Mouse (Mus musculus): ENCODE measurements at regions not wholly inside any gene's neighbourhood (a gene's known extent, or its start where the extent isn't known, plus 50 kb on each side); places are given as distances from the start of the nearest gene placed in this dataset.

DNA sequence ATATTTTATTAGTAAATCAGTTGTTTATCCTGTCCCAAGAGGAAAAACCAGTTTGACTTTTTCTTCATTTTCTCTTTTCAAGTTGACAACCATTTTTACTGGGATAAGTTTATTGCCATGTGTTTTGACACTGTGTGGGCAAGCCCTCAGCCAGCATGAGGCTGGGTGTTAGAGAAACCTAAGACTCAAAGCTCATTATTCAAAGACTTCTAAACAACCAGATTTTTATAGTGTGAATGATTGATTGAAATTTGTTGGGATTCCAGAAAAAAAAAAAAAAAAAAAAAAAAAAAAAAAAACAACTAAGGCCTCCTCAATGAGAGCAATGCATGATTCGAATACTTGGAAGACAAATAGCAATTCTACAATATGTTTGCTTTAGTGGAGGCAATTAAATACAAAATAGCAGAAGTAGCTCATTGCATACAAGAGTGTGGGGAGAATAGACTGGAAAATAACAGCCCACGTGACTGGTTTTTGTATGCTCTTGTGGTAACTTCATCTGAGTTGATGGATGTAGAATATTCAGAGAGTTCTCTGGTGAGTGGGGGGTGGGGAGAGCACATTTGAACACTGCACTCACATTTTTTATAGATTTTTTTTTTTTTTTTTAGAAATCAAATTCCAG, 70.9 kb upstream of the Btg1 start:
- WGBS: 96% methylated on average over 2 of the region's 2 CpGs
- Histone ChIP-seq H3K79me2 (replicated peaks; ENCODE audit: control insufficient read depth, insufficient read depth, low read length) (no peaks in the 10 kb centered on the region), H3K27me3 (ENCODE audit: control insufficient read depth, insufficient read depth, low read length) (no peaks in the 10 kb centered on the region), H3K4me3 (no peak overlapping the region), H3K36me3 (ENCODE audit: control insufficient read depth, insufficient read depth, low read length) (no peaks in the 10 kb centered on the region), H3K27ac (no peak overlapping the region), H3K4me1 (ENCODE audit: control insufficient read depth, insufficient read depth, low read length) (no peaks in the 10 kb centered on the region; the same call in 1 of the 2 replicates), H3K9ac (ENCODE audit: low read depth, low read length) (no peak overlapping the region)
- intact Hi-C loops (cut with DNase I): no loop called here
- no peak for DNase-seq
- TF ChIP-seq CTCF (IDR thresholded peaks at IDR 0.05) (no peak), POLR2A (IDR thresholded peaks at IDR 0.05; ENCODE audit: insufficient read depth, low read depth, low read length) (no peak), EP300 (IDR thresholded peaks at IDR 0.05; ENCODE audit: insufficient read depth, low read depth, low read length) (no peak)

DNA sequence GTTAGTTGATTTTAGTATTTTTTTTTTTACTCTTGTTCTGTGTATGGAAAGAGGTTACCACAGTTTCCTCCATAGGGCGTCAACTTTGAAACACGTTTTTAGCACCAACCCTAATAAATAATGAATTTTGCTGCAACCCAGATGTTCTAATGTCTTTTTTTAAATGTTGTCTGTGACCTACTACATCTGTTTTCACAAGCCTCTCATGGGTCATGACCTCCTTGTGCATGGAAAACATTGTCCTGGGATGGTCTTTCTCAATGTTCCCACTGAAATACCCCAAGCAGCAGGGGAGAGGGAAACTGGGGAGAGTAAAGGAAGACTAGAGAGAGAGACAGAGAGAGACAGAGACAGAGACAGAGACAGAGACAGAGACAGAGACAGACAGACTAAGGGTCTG, 67.2 kb upstream of the Btg1 start:
- no peaks in the 10 kb centered on the region for H3K27me3 ChIP-seq (ENCODE audit: control insufficient read depth, insufficient read depth, low read length)
- no peak overlapping the region for H3K27ac ChIP-seq
- H3K4me3 ChIP-seq: no peak overlapping the region
- no peak for TF ChIP-seq CTCF (IDR thresholded peaks at IDR 0.05)
- TF ChIP-seq EP300 (IDR thresholded peaks at IDR 0.05; ENCODE audit: insufficient read depth, low read depth, low read length): no peak
- TF ChIP-seq POLR2A (IDR thresholded peaks at IDR 0.05; ENCODE audit: insufficient read depth, low read depth, low read length): no peak
- 56% methylated on average over 2 of the region's 2 CpGs for WGBS
- no peaks in the 10 kb centered on the region for H3K79me2 ChIP-seq (replicated peaks; ENCODE audit: control insufficient read depth, insufficient read depth, low read length)
- no peaks in the 10 kb centered on the region; the same call in 1 of the 2 replicates for H3K4me1 ChIP-seq (ENCODE audit: control insufficient read depth, insufficient read depth, low read length)
- H3K9ac ChIP-seq (ENCODE audit: low read depth, low read length): no peak overlapping the region
- intact Hi-C loops (cut with DNase I): no loop called here
- no peaks in the 10 kb centered on the region for H3K36me3 ChIP-seq (ENCODE audit: control insufficient read depth, insufficient read depth, low read length)
- DNase-seq: no peak

DNA sequence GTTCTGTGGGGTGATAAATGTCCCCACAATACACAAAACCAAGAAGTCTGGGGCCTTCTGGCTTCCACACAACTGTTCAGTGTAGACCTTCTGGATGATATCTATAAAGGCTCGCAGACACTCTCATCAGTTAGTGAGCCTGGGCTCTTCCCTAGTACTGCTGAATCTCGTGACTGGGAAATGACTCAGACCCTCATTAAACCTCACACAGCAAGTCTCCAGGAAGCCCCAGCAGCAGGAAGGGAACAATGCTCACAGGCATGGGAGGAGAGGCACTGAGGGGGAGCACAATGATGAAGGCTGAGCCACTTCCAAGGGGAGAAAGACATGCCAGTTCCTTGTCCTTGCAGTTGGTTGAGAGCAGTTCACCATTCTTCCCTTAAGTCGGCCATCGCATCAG, 66.5 kb upstream of the Btg1 start:
- DNase-seq: no peak

DNA sequence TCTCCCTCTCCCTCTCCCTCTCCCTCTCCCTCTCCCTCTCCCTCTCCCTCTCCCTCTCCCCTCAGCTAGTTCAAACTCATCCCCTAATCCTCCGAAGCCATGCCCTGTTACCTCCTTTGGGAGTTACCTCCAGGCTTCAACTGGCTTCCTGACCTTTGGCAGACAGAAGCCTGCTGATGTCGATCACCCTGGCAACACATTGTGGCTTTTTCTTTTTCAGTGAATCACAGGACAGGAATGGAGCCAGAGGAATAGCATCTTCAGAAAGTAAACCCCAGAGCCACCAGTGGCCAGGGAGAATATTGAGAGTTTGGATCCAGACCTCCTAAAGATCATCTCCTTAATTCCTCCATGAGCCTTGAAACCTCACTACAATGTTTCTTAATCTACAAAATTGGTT, 59.5 kb upstream of the Btg1 start:
- TF ChIP-seq POLR2A (IDR thresholded peaks at IDR 0.05; ENCODE audit: insufficient read depth, low read depth, low read length) (no peak), CTCF (IDR thresholded peaks at IDR 0.05) (no peak), EP300 (IDR thresholded peaks at IDR 0.05; ENCODE audit: insufficient read depth, low read depth, low read length) (no peak)
- no peaks in the 10 kb centered on the region for H3K36me3 ChIP-seq (ENCODE audit: control insufficient read depth, insufficient read depth, low read length)
- H3K27ac ChIP-seq: no peak overlapping the region
- H3K9ac ChIP-seq (ENCODE audit: low read depth, low read length): no peak overlapping the region
- H3K4me3 ChIP-seq: no peak overlapping the region
- no peaks in the 10 kb centered on the region for H3K79me2 ChIP-seq (replicated peaks; ENCODE audit: control insufficient read depth, insufficient read depth, low read length)
- WGBS: 60% methylated on average over 2 of the region's 2 CpGs
- DNase-seq: no peak
- H3K27me3 ChIP-seq (ENCODE audit: control insufficient read depth, insufficient read depth, low read length): no peaks in the 10 kb centered on the region
- peaks cover 2% of the 10 kb centered on the region for H3K4me1 ChIP-seq (ENCODE audit: control insufficient read depth, insufficient read depth, low read length)
- intact Hi-C loops (cut with DNase I): no loop called here

More for the DNA sequence above, 66.5 kb upstream of the Btg1 start:
- no peak overlapping the region for H3K27ac ChIP-seq
- WGBS: 58% methylated on average over 4 of the region's 4 CpGs
- H3K9ac ChIP-seq (ENCODE audit: low read depth, low read length): no peak overlapping the region
- H3K79me2 ChIP-seq (replicated peaks; ENCODE audit: control insufficient read depth, insufficient read depth, low read length): no peaks in the 10 kb centered on the region
- H3K4me1 ChIP-seq (ENCODE audit: control insufficient read depth, insufficient read depth, low read length): no peaks in the 10 kb centered on the region; the same call in 1 of the 2 replicates
- no peaks in the 10 kb centered on the region for H3K27me3 ChIP-seq (ENCODE audit: control insufficient read depth, insufficient read depth, low read length)
- no peaks in the 10 kb centered on the region for H3K36me3 ChIP-seq (ENCODE audit: control insufficient read depth, insufficient read depth, low read length)
- H3K4me3 ChIP-seq: no peak overlapping the region
- intact Hi-C loops (cut with DNase I): no loop called here
- TF ChIP-seq POLR2A (IDR thresholded peaks at IDR 0.05; ENCODE audit: insufficient read depth, low read depth, low read length) (no peak), EP300 (IDR thresholded peaks at IDR 0.05; ENCODE audit: insufficient read depth, low read depth, low read length) (no peak), CTCF (IDR thresholded peaks at IDR 0.05) (no peak)

DNA sequence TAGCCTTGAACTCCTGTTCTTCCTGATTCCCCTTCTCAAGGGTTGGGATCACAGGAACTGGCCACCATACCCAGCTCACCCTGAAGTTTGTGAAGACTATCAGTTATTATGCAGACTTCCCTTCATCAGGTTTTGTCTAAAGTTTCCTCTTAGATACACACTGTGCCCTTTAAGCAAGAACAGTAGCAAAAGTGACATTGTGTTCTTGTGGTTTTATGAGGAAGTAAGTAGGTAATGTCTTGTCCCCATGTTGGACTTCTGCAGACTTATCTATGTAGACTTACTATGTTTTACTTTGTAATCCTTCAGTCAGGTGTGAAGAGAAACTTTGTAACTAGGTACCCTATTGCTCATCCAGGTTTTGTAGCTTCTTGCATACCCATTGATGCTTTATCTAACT, 51.5 kb upstream of the Btg1 start:
- Histone ChIP-seq H3K9ac (ENCODE audit: low read depth, low read length) (no peak overlapping the region), H3K79me2 (replicated peaks; ENCODE audit: control insufficient read depth, insufficient read depth, low read length) (no peaks in the 10 kb centered on the region), H3K36me3 (ENCODE audit: control insufficient read depth, insufficient read depth, low read length) (no peaks in the 10 kb centered on the region), H3K27me3 (ENCODE audit: control insufficient read depth, insufficient read depth, low read length) (no peaks in the 10 kb centered on the region), H3K27ac (no peak overlapping the region), H3K4me3 (no peak overlapping the region), H3K4me1 (ENCODE audit: control insufficient read depth, insufficient read depth, low read length) (no peaks in the 10 kb centered on the region)
- no peak for DNase-seq
- TF ChIP-seq POLR2A (IDR thresholded peaks at IDR 0.05; ENCODE audit: insufficient read depth, low read depth, low read length) (no peak), CTCF (IDR thresholded peaks at IDR 0.05) (no peak), EP300 (IDR thresholded peaks at IDR 0.05; ENCODE audit: insufficient read depth, low read depth, low read length) (no peak)
- intact Hi-C loops (cut with DNase I): no loop called here

All from heart, adult 2 months (tissue).